Mouse (Mus musculus): ENCODE results near the gene Kcnf1.
"Not testable (repeated sequence)": the region's sequence is repeated elsewhere in the genome, so short reads cannot be mapped to it uniquely, and the experiment has no call there.

Kcnf1 gene

DNA sequence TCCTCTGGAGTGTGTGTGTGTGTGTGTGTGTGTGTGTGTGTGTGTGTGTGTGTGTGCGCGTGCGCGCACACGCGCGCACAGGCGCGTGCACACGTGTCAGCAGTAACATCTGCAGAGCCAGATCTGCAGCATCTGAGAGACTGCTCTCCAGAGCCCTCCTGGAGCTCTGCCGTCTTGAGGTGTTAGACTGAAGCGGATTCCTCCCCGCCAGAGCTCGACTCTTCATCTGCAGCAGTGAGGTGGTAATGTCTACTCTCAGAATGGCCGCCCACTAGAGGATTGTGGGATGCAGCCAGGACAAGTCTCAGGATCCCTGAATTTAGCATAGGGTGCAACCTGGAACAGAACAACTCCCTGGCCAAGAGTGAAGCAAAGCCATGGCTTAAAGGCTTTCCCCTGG, 19.1 kb downstream of the Kcnf1 start:
- no peak for DNase-seq

DNA sequence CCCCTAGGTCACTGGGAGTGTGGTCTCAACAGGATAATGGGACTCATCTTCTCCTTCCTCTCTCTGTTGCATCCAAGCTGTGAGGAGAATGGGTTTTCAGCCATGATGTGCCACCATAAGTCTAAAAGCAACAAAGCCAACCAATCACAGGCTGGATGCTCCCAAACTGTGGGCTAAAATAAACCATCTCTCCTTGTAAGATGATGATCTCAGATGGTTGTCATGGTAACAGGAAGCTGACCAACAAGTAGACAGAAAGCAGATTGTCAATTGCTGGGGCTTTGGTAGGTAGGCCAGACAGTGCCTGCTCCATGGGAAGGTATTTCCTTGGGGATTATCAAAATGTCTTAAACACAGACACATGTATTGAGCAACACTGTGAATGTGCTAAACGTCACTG, 20.9 kb downstream of the Kcnf1 start:
- DNase-seq, result no peak

DNA sequence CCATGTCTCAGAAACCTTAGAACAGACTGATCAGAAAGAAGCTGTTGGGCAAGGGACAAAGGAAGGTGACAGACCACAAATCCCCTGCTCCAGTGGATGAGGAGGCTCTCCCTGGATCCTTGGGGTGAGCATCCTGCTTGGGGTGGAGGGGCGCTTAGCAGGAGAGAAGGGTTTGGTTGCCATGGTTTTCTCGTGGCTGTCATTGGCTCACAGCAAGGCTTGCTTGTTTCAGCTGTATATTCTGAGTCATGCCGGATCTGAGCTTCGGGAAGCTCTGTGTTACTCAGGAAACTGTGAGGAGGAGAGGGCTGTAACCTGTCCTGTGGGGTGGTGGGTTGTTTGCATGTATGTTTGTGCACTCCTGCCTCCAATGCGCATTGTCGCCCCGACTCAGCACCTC, 23.8 kb downstream of the Kcnf1 start:
- peak; percentile 54 for DNase-seq

- DNase-seq, result peak; percentile 38
Measured at GRCm38 (mm10) chr12:17148920-17149319, 27.8 kb downstream of the Kcnf1 start.

DNA sequence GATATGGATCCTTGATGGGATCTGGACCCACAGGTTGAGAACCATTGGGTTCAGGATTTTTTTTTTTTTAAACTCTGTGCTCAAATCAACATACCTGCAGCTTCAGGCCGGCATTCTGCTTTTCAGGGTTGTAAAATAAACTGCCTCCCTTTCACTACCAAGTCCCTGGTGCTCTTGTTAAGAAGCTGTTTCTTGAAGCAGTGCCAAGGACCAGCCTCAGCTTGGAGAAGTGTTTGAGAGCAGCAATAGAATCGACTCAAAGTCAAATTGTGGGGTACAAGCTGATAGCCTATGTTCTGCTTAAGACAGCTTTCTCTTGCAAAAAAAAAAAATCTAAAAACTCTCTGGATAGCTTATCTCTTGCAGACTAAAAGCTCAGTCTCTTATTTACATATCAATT, 34.9 kb downstream of the Kcnf1 start:
- DNase-seq, result no peak

DNA sequence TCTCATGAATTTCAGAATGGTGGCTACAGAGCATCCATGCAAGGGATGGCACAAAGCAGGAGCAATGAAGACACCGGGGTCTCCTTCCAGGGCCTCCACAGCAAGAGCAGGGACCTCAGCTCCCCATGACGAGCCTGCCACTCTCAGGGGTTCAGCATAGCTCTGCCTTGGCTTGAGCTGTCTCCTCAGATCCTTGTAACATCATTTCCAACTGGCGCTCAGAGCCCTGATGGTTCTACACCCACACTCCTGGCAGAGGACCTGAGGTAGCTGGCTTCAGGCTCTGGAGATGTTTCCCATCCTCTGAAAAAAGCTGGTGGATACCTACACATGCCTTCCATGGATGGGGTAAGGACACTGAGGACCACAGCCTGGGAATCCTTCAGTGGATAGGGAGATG, 36.3 kb downstream of the Kcnf1 start:
- peak; percentile 57 for DNase-seq

DNA sequence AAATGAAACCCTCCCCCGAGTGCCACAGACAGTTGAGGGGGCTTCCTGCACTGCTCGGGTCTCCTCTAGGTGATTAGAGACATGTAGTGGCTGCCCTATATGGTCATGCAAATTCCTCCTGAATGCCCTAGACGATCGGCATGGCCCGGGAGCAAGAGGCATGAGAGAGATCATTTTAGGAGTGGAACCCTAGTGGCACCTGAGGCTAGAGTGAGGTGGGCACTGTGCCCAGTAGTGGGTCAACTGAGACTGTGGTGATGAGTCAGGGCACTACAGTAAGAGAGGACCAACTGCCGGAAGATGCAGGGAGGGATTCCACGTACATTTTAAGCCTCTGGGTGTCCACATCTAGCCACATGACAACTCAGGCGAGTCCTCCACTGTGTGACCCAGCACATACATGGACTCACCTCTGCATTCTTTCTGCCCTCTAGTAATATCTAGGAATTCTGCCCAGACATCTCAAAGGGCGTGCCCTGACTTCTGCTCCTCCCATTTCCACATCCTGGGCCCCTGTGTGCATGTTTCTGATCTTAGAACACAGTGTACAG, 42.1 kb downstream of the Kcnf1 start:
- no peak for DNase-seq

DNA sequence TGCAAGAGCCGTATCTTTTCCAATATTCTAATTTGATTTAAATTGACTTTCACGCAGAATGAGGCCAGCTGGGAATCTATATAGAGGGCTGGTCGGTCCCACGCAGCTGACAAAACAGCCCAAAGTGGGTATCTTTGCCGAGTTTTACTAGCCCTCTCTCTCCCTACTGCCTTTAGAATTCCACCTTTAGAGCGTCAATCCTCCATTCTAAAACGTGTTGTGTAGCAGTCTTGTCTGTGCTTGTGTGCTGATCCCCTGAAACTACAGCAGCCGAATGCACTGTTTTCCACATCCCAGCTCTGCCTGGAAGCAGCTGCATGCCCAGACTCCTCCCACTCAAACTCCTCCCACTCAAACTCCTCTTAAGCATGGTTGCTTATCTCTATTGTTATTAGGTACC, 44.4 kb downstream of the Kcnf1 start:
- DNase-seq, result peak; percentile 37

DNA sequence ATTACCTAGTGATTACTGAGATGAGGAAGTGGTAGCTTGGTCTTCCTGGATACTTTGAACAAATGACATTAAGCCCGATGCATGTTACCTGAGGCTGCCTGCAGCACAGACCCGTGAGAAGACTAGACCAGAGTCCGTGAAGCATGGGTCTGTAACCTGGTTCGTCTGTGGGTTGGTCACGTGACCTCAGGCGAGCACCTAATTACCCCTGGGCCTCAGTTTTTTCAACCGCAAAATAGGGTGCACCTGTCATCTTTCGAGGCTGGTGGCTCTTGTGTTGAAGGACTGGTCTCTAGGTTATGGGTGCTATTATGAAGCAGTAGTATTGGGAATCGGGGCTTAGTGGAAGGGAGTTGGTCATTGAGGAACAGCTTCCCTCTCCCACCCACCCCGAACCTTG, 45.1 kb downstream of the Kcnf1 start:
- DNase-seq, result no peak

DNA sequence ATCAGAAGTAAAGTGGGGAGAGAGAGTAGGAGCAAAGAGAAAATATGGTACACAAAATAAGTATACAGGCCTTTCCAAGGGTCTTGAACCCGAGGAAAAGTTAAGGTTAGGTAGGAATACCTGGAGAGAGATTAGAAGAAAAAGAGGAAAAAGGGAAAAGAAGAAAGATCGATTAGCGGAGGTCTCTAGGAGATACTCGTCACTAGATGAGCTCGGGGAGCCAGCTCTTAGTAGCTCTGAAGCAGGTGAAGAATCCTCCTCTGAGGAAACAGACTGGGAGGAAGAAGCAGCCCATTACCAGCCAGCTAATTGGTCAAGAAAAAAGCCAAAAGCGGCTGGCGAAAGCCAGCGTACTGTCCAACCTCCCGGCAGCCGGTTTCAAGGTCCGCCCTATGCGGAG, 53.8 kb downstream of the Kcnf1 start:
- not testable (repeated sequence) for DNase-seq
